Mouse (Mus musculus): ENCODE measurements at regions not wholly inside any gene's neighbourhood (a gene's known extent, or its start where the extent isn't known, plus 50 kb on each side); places are given as distances from the start of the nearest gene placed in this dataset.

- no peak for TF ChIP-seq POLR2A (IDR thresholded peaks at IDR 0.05; ENCODE audit: borderline replicate concordance, control insufficient read depth, low read depth, low read length)
- no peak for TF ChIP-seq CTCF (IDR thresholded peaks at IDR 0.05; ENCODE audit: control insufficient read depth, insufficient read depth, low read length)
Observed at GRCm38 (mm10) chr4:8418374-8419031, 179.7 kb upstream of the Car8 start.

Measured in bone marrow, adult 2 months (tissue).